Mouse (Mus musculus) left cerebral cortex, adult 9 months (tissue): ENCODE results near the gene Insm1.

ENCODE experiments used
- DNase-seq, 2 experiments: peaks; one replicate each; pipeline ENCODE4 v3.0.0; 2022; ENCODE audit warnings: low spot score in 2 of 2

Insm1 gene

GRCm38 (mm10) chr2:146221076-146221928 is at the start of gene Insm1:
Gene Insm1 (plus strand): TSS chr2:146221921.
- DNase-seq: peak in 1 of 2 experiments; percentile 38

- DNase-seq: no peak
Measured at GRCm38 (mm10) chr2:146172106-146172505, 49.6 kb upstream of the Insm1 start.

GRCm38 (mm10) chr2:146174173-146174572 is 47.5 kb upstream of the Insm1 start:
- peak in 1 of 2 experiments; percentile 44 for DNase-seq

- DNase-seq: no peak
Measured at GRCm38 (mm10) chr2:146178718-146179117, 43.0 kb upstream of the Insm1 start.

GRCm38 (mm10) chr2:146183830-146184793 is 37.6 kb upstream of the Insm1 start:
- DNase-seq: no peak

- DNase-seq: peak in 1 of 2 experiments; percentile 20
Measured at GRCm38 (mm10) chr2:146196126-146196525, 25.6 kb upstream of the Insm1 start.

- DNase-seq: no peak
Measured at GRCm38 (mm10) chr2:146197947-146198346, 23.8 kb upstream of the Insm1 start.

- DNase-seq: no peak
Measured at GRCm38 (mm10) chr2:146210968-146211367, 10.8 kb upstream of the Insm1 start.

GRCm38 (mm10) chr2:146214715-146215114 is 7.0 kb upstream of the Insm1 start:
- peak in 1 of 2 experiments; percentile 45 for DNase-seq

GRCm38 (mm10) chr2:146216111-146217064 is 5.3 kb upstream of the Insm1 start:
- DNase-seq: no peak

GRCm38 (mm10) chr2:146217227-146217980 is 4.3 kb upstream of the Insm1 start:
- peak in 1 of 2 experiments; percentile 15 for DNase-seq

- DNase-seq: no peak
Measured at GRCm38 (mm10) chr2:146218161-146218691, 3.5 kb upstream of the Insm1 start.

GRCm38 (mm10) chr2:146218881-146219535 is 2.7 kb upstream of the Insm1 start:
- DNase-seq: peak in 1 of 2 experiments; percentile 37

- no peak for DNase-seq
Measured at GRCm38 (mm10) chr2:146219791-146220190, 1.9 kb upstream of the Insm1 start.

GRCm38 (mm10) chr2:146220591-146221075 is 1.1 kb upstream of the Insm1 start:
- no peak for DNase-seq

GRCm38 (mm10) chr2:146221929-146222278 is 183 bp downstream of the Insm1 start:
- DNase-seq: peak in 1 of 2 experiments; percentile 41

GRCm38 (mm10) chr2:146222279-146223175 is 806 bp downstream of the Insm1 start:
- DNase-seq: peak in 1 of 2 experiments; percentile 17

- DNase-seq: peak in 1 of 2 experiments; percentile 19
Measured at GRCm38 (mm10) chr2:146223176-146223905, 1.6 kb downstream of the Insm1 start.
